Mouse (Mus musculus): Measurements from ENCODE around the gene Gm10318. TPM values are rescaled to one million over a fixed set of nuclear protein-coding genes. Genes with fewer than 3 reads are reported as not detected.

Gm10318 gene
- total RNA-seq, 2 experiments from 2014 or later = not detected

- ATAC-seq (ENCODE audit: poor library complexity, severe bottlenecking) = no peak
These were observed 38.4 kb downstream of the Gm10318 start for GRCm38 (mm10) chr10:77890987-77891565.

GRCm38 (mm10) chr10:77895562-77895961, 42.9 kb downstream of the Gm10318 start:
- no peak for ATAC-seq (ENCODE audit: poor library complexity, severe bottlenecking)

- ATAC-seq (ENCODE audit: poor library complexity, severe bottlenecking) = no peak
These were observed 47.5 kb downstream of the Gm10318 start for GRCm38 (mm10) chr10:77900126-77900525.

- no peak for ATAC-seq (ENCODE audit: poor library complexity, severe bottlenecking)
These were observed 48.5 kb downstream of the Gm10318 start for GRCm38 (mm10) chr10:77900903-77901818.

- 0 out of 2 replicates have a peak, but pooled peaks have one; percentile 14 for ATAC-seq (ENCODE audit: poor library complexity, severe bottlenecking)
These were observed 49.2 kb downstream of the Gm10318 start for GRCm38 (mm10) chr10:77901871-77902210.

- ATAC-seq (ENCODE audit: poor library complexity, severe bottlenecking) = peak; percentile 31; the same call in 1 of the 2 replicates
These were observed 49.7 kb downstream of the Gm10318 start, which contains the start of gene Lrrc3 for GRCm38 (mm10) chr10:77902211-77902893. Gene Lrrc3, minus strand, starts transcription at chr10:77902536.

GRCm38 (mm10) chr10:77902894-77903715, 50.4 kb downstream of the Gm10318 start:
- peak; percentile 36 for ATAC-seq (ENCODE audit: poor library complexity, severe bottlenecking)

Other genes with a start within 250 kb of the Gm10318 start
Only the 30 nearest of the 33 such genes appear.
- gene Tspear, start 166.3 kb upstream of the Gm10318 start, total RNA-seq (2015) = not detected in 2 replicates
- gene Tspear, start 166.3 kb upstream of the Gm10318 start, total RNA-seq (2017) = not detected in 2 replicates
- not detected in 2 replicates for gene Gm19402, start 162.1 kb upstream of the Gm10318 start, total RNA-seq (2015)
- gene Gm19402, start 162.1 kb upstream of the Gm10318 start, total RNA-seq (2017) = not detected in 2 replicates
- gene Gm9508, start 155.6 kb upstream of the Gm10318 start, total RNA-seq (2015) = not detected in 2 replicates
- gene Gm9508, start 155.6 kb upstream of the Gm10318 start, total RNA-seq (2017) = not detected in 2 replicates
- gene Gm10272, start 146.2 kb upstream of the Gm10318 start, total RNA-seq (2015) = not detected in 2 replicates
- gene Gm10272, start 146.2 kb upstream of the Gm10318 start, total RNA-seq (2017) = not detected in 2 replicates
- gene Gm10024, start 141.4 kb upstream of the Gm10318 start, total RNA-seq (2015) = not detected in 2 replicates
- gene Gm10024, start 141.4 kb upstream of the Gm10318 start, total RNA-seq (2017) = not detected in 2 replicates
- not detected in 2 replicates for gene Gm10142, start 137.1 kb upstream of the Gm10318 start, total RNA-seq (2015)
- gene Gm10142, start 137.1 kb upstream of the Gm10318 start, total RNA-seq (2017) = not detected in 2 replicates
- not detected in 2 replicates for gene Krtap12-1, start 132.3 kb upstream of the Gm10318 start, total RNA-seq (2015)
- not detected in 2 replicates for gene Krtap12-1, start 132.3 kb upstream of the Gm10318 start, total RNA-seq (2017)
- gene Gm10100, start 126.4 kb upstream of the Gm10318 start, total RNA-seq (2015) = not detected in 2 replicates
- not detected in 2 replicates for gene Gm10100, start 126.4 kb upstream of the Gm10318 start, total RNA-seq (2017)
- gene Gm18596, start 110.2 kb upstream of the Gm10318 start, total RNA-seq (2015) = not detected in 2 replicates
- not detected in 2 replicates for gene Gm18596, start 110.2 kb upstream of the Gm10318 start, total RNA-seq (2017)
- not detected in 2 replicates for gene Gm9736, start 101.5 kb upstream of the Gm10318 start, total RNA-seq (2015)
- not detected in 2 replicates for gene Gm9736, start 101.5 kb upstream of the Gm10318 start, total RNA-seq (2017)
- not detected in 2 replicates for gene Gm3233, start 93.2 kb upstream of the Gm10318 start, total RNA-seq (2015)
- gene Gm3233, start 93.2 kb upstream of the Gm10318 start, total RNA-seq (2017) = not detected in 2 replicates
- gene Gm3238, start 81.5 kb upstream of the Gm10318 start, total RNA-seq (2015) = not detected in 2 replicates
- not detected in 2 replicates for gene Gm3238, start 81.5 kb upstream of the Gm10318 start, total RNA-seq (2017)
- not detected in 2 replicates for gene Gm7138, start 75.9 kb upstream of the Gm10318 start, total RNA-seq (2015)
- not detected in 2 replicates for gene Gm7138, start 75.9 kb upstream of the Gm10318 start, total RNA-seq (2017)
- not detected in 2 replicates for gene Gm3250, start 70.3 kb upstream of the Gm10318 start, total RNA-seq (2015)
- not detected in 2 replicates for gene Gm3250, start 70.3 kb upstream of the Gm10318 start, total RNA-seq (2017)
- not detected in 2 replicates for gene Gm7137, start 64.7 kb upstream of the Gm10318 start, total RNA-seq (2015)
- gene Gm7137, start 64.7 kb upstream of the Gm10318 start, total RNA-seq (2017) = not detected in 2 replicates
- not detected in 2 replicates for gene Gm9639, start 57.8 kb upstream of the Gm10318 start, total RNA-seq (2015)
- gene Gm9639, start 57.8 kb upstream of the Gm10318 start, total RNA-seq (2017) = not detected in 2 replicates
- gene Gm19668, start 53.7 kb upstream of the Gm10318 start, total RNA-seq (2015) = not detected in 2 replicates
- not detected in 2 replicates for gene Gm19668, start 53.7 kb upstream of the Gm10318 start, total RNA-seq (2017)
- not detected in 2 replicates for gene Gm9507, start 41.0 kb upstream of the Gm10318 start, total RNA-seq (2015)
- not detected in 2 replicates for gene Gm9507, start 41.0 kb upstream of the Gm10318 start, total RNA-seq (2017)
- not detected in 2 replicates for gene Gm2696, start 38.2 kb upstream of the Gm10318 start, total RNA-seq (2015)
- gene Gm2696, start 38.2 kb upstream of the Gm10318 start, total RNA-seq (2017) = not detected in 2 replicates
- not detected in 2 replicates for gene Krtap10-4, start 25.8 kb upstream of the Gm10318 start, total RNA-seq (2015)
- not detected in 2 replicates for gene Krtap10-4, start 25.8 kb upstream of the Gm10318 start, total RNA-seq (2017)
- gene Krtap10-10, start 16.9 kb upstream of the Gm10318 start, total RNA-seq (2015) = not detected in 2 replicates
- not detected in 2 replicates for gene Krtap10-10, start 16.9 kb upstream of the Gm10318 start, total RNA-seq (2017)
- not detected in 2 replicates for gene Gm36176, start 6.1 kb upstream of the Gm10318 start, total RNA-seq (2015)
- not detected in 2 replicates for gene Gm36176, start 6.1 kb upstream of the Gm10318 start, total RNA-seq (2017)
- not detected in 2 replicates for gene Gm3285, start 9.1 kb downstream of the Gm10318 start, total RNA-seq (2015)
- gene Gm3285, start 9.1 kb downstream of the Gm10318 start, total RNA-seq (2017) = not detected in 2 replicates
- 0.07 TPM in 1 of 2 replicates, not detected in the other for gene Lrrc3, start 49.7 kb downstream of the Gm10318 start, total RNA-seq (2015)
- not detected in 2 replicates for gene Lrrc3, start 49.7 kb downstream of the Gm10318 start, total RNA-seq (2017)
- gene Trpm2, start 117.7 kb downstream of the Gm10318 start, total RNA-seq (2015) = 15.2 and 20.7 TPM in 2 replicates
- 33.5 and 35.8 TPM in 2 replicates for gene Trpm2, start 117.7 kb downstream of the Gm10318 start, total RNA-seq (2017)
- 9.1 and 12.3 TPM in 2 replicates for gene 1810043G02Rik, start 125.7 kb downstream of the Gm10318 start, total RNA-seq (2015)
- gene 1810043G02Rik, start 125.7 kb downstream of the Gm10318 start, total RNA-seq (2017) = 12.2 and 15.8 TPM in 2 replicates
- gene Pfkl, start 157.2 kb downstream of the Gm10318 start, total RNA-seq (2015) = 6.9 and 7.0 TPM in 2 replicates
- 13.6 and 16.9 TPM in 2 replicates for gene Pfkl, start 157.2 kb downstream of the Gm10318 start, total RNA-seq (2017)
- gene Dnmt3l, start 189.1 kb downstream of the Gm10318 start, total RNA-seq (2015) = 2.5 TPM in 1 of 2 replicates, not detected in the other
- 0.37 TPM in 1 of 2 replicates, not detected in the other for gene Dnmt3l, start 189.1 kb downstream of the Gm10318 start, total RNA-seq (2017)
- gene Aire, start 190.8 kb downstream of the Gm10318 start, total RNA-seq (2015) = not detected in 2 replicates
- gene Aire, start 190.8 kb downstream of the Gm10318 start, total RNA-seq (2017) = not detected in 2 replicates
- 29.3 and 34.3 TPM in 2 replicates for gene Icosl, start 216.4 kb downstream of the Gm10318 start, total RNA-seq (2015)
- 20.8 and 24.4 TPM in 2 replicates for gene Icosl, start 216.4 kb downstream of the Gm10318 start, total RNA-seq (2017)